Mouse (Mus musculus) E14TG2a.4 (cell line): ENCODE data around the gene Sost.
"Not testable (repeated sequence)": the region's sequence is repeated elsewhere in the genome, so short reads cannot be mapped to it uniquely, and the experiment has no call there.

ENCODE experiments used
- H3K27me3 ChIP-seq: 2 replicates; pipeline ENCODE4 v1.6.1; 2014; ENCODE audit warnings: low read length, control low read depth; ENCODE audit not compliant: insufficient read depth
- H3K36me3 ChIP-seq: 2 replicates; pipeline ENCODE4 v1.6.1; 2014; ENCODE audit warnings: low read length, control low read depth; ENCODE audit not compliant: insufficient read depth
- H3K4me1 ChIP-seq: replicated peaks from 2 replicates; pipeline ENCODE4 v1.6.1; 2014; ENCODE audit warnings: low read depth, low read length, control low read depth
- H3K4me3 ChIP-seq: replicated peaks from 2 replicates; pipeline ENCODE4 v1.5.1; 2014; ENCODE audit warnings: mild to moderate bottlenecking, low read length
- H3K9me3 ChIP-seq: 2 replicates; pipeline ENCODE4 v1.6.1; 2014; ENCODE audit warnings: low read length, control low read depth
- CTCF ChIP-seq: conservative IDR thresholded peaks from 2 replicates; pipeline ENCODE4 v1.5.1; 2014; ENCODE audit warnings: low read length
- NANOG ChIP-seq: IDR thresholded peaks from 2 replicates; pipeline ENCODE4 v1.6.1; 2014; ENCODE audit warnings: borderline replicate concordance, low read length, mixed read lengths
- POU5F1 ChIP-seq: IDR thresholded peaks from 2 replicates; pipeline ENCODE4 v1.6.1; 2014; ENCODE audit warnings: low read length, borderline replicate concordance

Sost gene

GRCm38 (mm10) chr11:101990244-101990643 is 23.4 kb upstream of the Sost start:
- no peak for TF ChIP-seq POU5F1
- no peak for TF ChIP-seq CTCF
- no peak for TF ChIP-seq NANOG
- H3K9me3 ChIP-seq, result no peaks in the 10 kb centered on the region

GRCm38 (mm10) chr11:101986913-101987312 is 20.1 kb upstream of the Sost start, which contains the start of gene Dusp3:
Dusp3 (minus strand) TSS chr11:101987013.
- H3K4me3 ChIP-seq, result no peak within 1 kb of the TSS
- peaks cover 4% of the 10 kb centered on the region for H3K36me3 ChIP-seq
- H3K9me3 ChIP-seq, result no peaks in the 10 kb centered on the region
- TF ChIP-seq POU5F1 (no peak), CTCF (no peak), NANOG (no peak)
- peaks cover 32% of the 10 kb centered on the region for H3K27me3 ChIP-seq
- H3K4me1 ChIP-seq, result peaks cover 34% of the 10 kb centered on the region

More at GRCm38 (mm10) chr11:101990244-101990643, 23.4 kb upstream of the Sost start:
- Histone ChIP-seq H3K27me3 (peaks cover 27% of the 10 kb centered on the region), H3K4me3 (no peak overlapping the region), H3K4me1 (peaks cover 6% of the 10 kb centered on the region), H3K36me3 (no peaks in the 10 kb centered on the region)

GRCm38 (mm10) chr11:101985990-101986389 is 19.2 kb upstream of the Sost start:
- Histone ChIP-seq H3K4me3 (no peak overlapping the region), H3K4me1 (peaks cover 44% of the 10 kb centered on the region)
- no peak for TF ChIP-seq NANOG
- no peak for TF ChIP-seq POU5F1
- peak; percentile 88 for TF ChIP-seq CTCF

GRCm38 (mm10) chr11:101985450-101985849 is 18.6 kb upstream of the Sost start:
- not testable (repeated sequence) for H3K9me3 ChIP-seq, H3K4me3 ChIP-seq
- Histone ChIP-seq H3K36me3 (peaks cover 19% of the 10 kb centered on the region), H3K4me1 (peaks cover 49% of the 10 kb centered on the region), H3K27me3 (peaks cover 30% of the 10 kb centered on the region)

More at GRCm38 (mm10) chr11:101985990-101986389, 19.2 kb upstream of the Sost start:
- peaks cover 32% of the 10 kb centered on the region for H3K27me3 ChIP-seq
- H3K36me3 ChIP-seq, result peaks cover 14% of the 10 kb centered on the region
- no peaks in the 10 kb centered on the region for H3K9me3 ChIP-seq

GRCm38 (mm10) chr11:101984054-101985025 is 17.5 kb upstream of the Sost start, which contains the start of gene Cfap97d1:
Cfap97d1 (plus strand) TSS chr11:101984279.
- H3K27me3 ChIP-seq, result peaks cover 26% of the 10 kb centered on the region
- peaks cover 30% of the 10 kb centered on the region for H3K36me3 ChIP-seq
- peaks cover 50% of the 10 kb centered on the region for H3K4me1 ChIP-seq
- H3K4me3 ChIP-seq, result peak within 1 kb of the TSS; percentile 87
- H3K9me3 ChIP-seq, result no peaks in the 10 kb centered on the region
- TF ChIP-seq CTCF (no peak), NANOG (no peak), POU5F1 (no peak)

GRCm38 (mm10) chr11:101983431-101983921 is 16.7 kb upstream of the Sost start:
- Histone ChIP-seq H3K9me3 (no peaks in the 10 kb centered on the region), H3K36me3 (peaks cover 38% of the 10 kb centered on the region), H3K27me3 (peaks cover 22% of the 10 kb centered on the region), H3K4me3 (peak overlapping the region; percentile 87; the same call in 1 of the 2 replicates), H3K4me1 (peaks cover 52% of the 10 kb centered on the region)
- TF ChIP-seq CTCF (no peak), POU5F1 (no peak), NANOG (no peak)

GRCm38 (mm10) chr11:101982981-101983411 is 16.2 kb upstream of the Sost start:
- Histone ChIP-seq H3K36me3 (peaks cover 39% of the 10 kb centered on the region), H3K4me1 (peaks cover 56% of the 10 kb centered on the region), H3K27me3 (peaks cover 18% of the 10 kb centered on the region), H3K9me3 (no peaks in the 10 kb centered on the region), H3K4me3 (peak overlapping the region; percentile 87; the same call in 1 of the 2 replicates)
- TF ChIP-seq POU5F1, result no peak
- TF ChIP-seq CTCF, result no peak
- no peak for TF ChIP-seq NANOG

GRCm38 (mm10) chr11:101981850-101982249 is 15.0 kb upstream of the Sost start:
- H3K4me3 ChIP-seq, result 0 out of 2 replicates have a peak overlapping the region, but pooled peaks have one; percentile 10
- H3K36me3 ChIP-seq, result peaks cover 39% of the 10 kb centered on the region
- H3K4me1 ChIP-seq, result peaks cover 66% of the 10 kb centered on the region
- no peaks in the 10 kb centered on the region for H3K9me3 ChIP-seq
- H3K27me3 ChIP-seq, result peaks cover 10% of the 10 kb centered on the region
- no peak for TF ChIP-seq CTCF
